Mouse (Mus musculus) brain, embryonic 14.5 days (tissue): ENCODE measurements around the gene Gm17018. TPM values are rescaled to one million over a fixed set of nuclear protein-coding genes. Genes with fewer than 3 reads are reported as not detected.
A peak's percentile ranks its signal among the peaks of the same experiment; 100 is the strongest.

Experiments
- DNase-seq: peaks from one replicate; pipeline ENCODE4 v3.0.0-alpha.2; 2011; ENCODE audit warnings: low read depth
- CTCF ChIP-seq: fragments of 200-500 bp; IDR thresholded peaks from 2 replicates; pipeline ENCODE4 v1.5.1; 2012; ENCODE audit warnings: inconsistent platforms, mild to moderate bottlenecking, moderate library complexity, borderline replicate concordance; ENCODE audit not compliant: insufficient read depth, insufficient read length; ENCODE audit errors: extremely low read depth
- POLR2A ChIP-seq: fragments of 200-500 bp; IDR thresholded peaks from 2 replicates; pipeline ENCODE4 v1.6.1; 2012; ENCODE audit warnings: mild to moderate bottlenecking, inconsistent platforms, borderline replicate concordance; ENCODE audit not compliant: poor library complexity, insufficient read depth, insufficient read length, severe bottlenecking; ENCODE audit errors: extremely low read depth
- polyA plus RNA-seq: library from polyadenylated mRNA; depleted of rRNA; stranded (reverse); fragments of >200 nt; gene quantifications from 2 replicates; pipeline ENCODE4 v1.2.3, GENCODE M21; 2012; rRNA removed

The Gm17018 gene
- 18.8 and 24.1 TPM in 2 replicates for polyA plus RNA-seq

- peak; percentile 92 for DNase-seq
- TF ChIP-seq CTCF, result no peak
- TF ChIP-seq POLR2A, result peak; percentile 35; the same call in 1 of the 2 replicates
Observed at GRCm38 (mm10) chr19:45560153-45560890, at the start of gene Gm17018, which contains the start of gene Poll. Gene Gm17018, plus strand, starts transcription at chr19:45560615. Gene Poll, minus strand, starts transcription at chr19:45560531.

GRCm38 (mm10) chr19:45510680-45511079 is 49.7 kb upstream of the Gm17018 start:
- no peak for TF ChIP-seq CTCF
- TF ChIP-seq POLR2A, result no peak
- no peak for DNase-seq

GRCm38 (mm10) chr19:45511406-45511805 is 49.0 kb upstream of the Gm17018 start:
- peak; percentile 51 for DNase-seq
- no peak for TF ChIP-seq CTCF
- TF ChIP-seq POLR2A, result no peak

GRCm38 (mm10) chr19:45515341-45515740 is 45.1 kb upstream of the Gm17018 start:
- no peak for DNase-seq
- TF ChIP-seq CTCF (no peak), POLR2A (no peak)

- TF ChIP-seq POLR2A, result no peak
- TF ChIP-seq CTCF, result no peak
- DNase-seq, result no peak
Observed at GRCm38 (mm10) chr19:45516264-45516663, 44.2 kb upstream of the Gm17018 start.

GRCm38 (mm10) chr19:45527382-45527781 is 33.0 kb upstream of the Gm17018 start:
- no peak for DNase-seq
- TF ChIP-seq CTCF (no peak), POLR2A (no peak)

GRCm38 (mm10) chr19:45527931-45528534 is 32.4 kb upstream of the Gm17018 start:
- TF ChIP-seq CTCF (no peak), POLR2A (no peak)
- DNase-seq, result no peak

- TF ChIP-seq POLR2A, result no peak
- TF ChIP-seq CTCF, result no peak
Observed at GRCm38 (mm10) chr19:45529294-45529693, 31.1 kb upstream of the Gm17018 start.

GRCm38 (mm10) chr19:45530200-45530995 is 30.0 kb upstream of the Gm17018 start:
- no peak for DNase-seq
- no peak for TF ChIP-seq CTCF
- no peak for TF ChIP-seq POLR2A

More at GRCm38 (mm10) chr19:45529294-45529693, 31.1 kb upstream of the Gm17018 start:
- no peak for DNase-seq

GRCm38 (mm10) chr19:45531554-45531953 is 28.9 kb upstream of the Gm17018 start:
- DNase-seq, result no peak
- TF ChIP-seq POLR2A (no peak), CTCF (no peak)

- TF ChIP-seq CTCF (no peak), POLR2A (no peak)
- no peak for DNase-seq
Observed at GRCm38 (mm10) chr19:45533617-45534016, 26.8 kb upstream of the Gm17018 start.
